Mouse (Mus musculus) c-Kit-positive CD71-negative TER-119-negative erythroid progenitor cells, embryonic 14.5 days (primary cell): ENCODE measurements at regions not wholly inside any gene's neighbourhood (a gene's known extent, or its start where the extent isn't known, plus 50 kb on each side); places are given as distances from the start of the nearest gene placed in this dataset.
"Not testable (repeated sequence)": the region's sequence is repeated elsewhere in the genome, so short reads cannot be mapped to it uniquely, and the experiment has no call there.

ENCODE experiments used
- DNase-seq: peaks from one replicate; pipeline ENCODE4 v3.0.0-alpha.2; 2013; ENCODE audit warnings: low read depth

DNA sequence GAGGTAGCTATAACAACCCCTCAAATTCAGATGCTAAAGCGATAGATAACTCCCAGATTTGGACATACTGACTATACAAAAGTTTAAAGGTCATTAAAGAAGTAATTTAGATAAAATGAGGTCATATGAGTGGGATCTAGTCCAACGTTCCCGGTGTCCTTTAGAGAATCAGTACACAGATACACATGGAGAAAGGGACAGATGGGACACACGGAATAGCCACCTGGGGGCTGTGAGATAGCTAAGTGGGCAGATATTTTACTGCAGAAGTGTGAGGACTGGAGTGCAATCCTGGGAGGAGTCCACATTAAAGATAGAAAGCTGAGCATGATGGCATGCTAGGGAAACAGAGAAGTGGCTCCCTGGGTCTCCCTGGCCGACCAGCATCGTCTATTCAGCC, 164.1 kb upstream of the Castor2 start:
- DNase-seq, result no peak

DNA sequence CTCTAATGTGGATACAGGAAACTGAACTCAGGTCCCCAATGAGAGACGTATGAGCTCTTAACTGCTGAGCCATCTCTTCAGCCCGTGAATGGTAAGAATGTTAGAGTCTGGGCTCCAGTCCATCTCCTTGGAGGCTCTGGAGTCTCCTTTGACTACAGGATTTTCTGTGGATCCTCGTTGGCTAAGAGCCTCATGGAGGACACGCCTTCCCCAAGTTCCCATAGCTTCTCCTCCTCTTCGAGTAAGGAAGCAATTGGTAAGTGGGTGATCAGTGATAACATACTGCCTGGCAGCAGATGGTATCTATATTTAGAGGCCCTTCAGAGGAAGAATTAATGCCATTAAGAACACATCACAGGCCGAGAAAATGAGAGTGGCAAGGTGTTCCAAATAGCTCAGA, 164.5 kb upstream of the Castor2 start:
- no peak for DNase-seq

DNA sequence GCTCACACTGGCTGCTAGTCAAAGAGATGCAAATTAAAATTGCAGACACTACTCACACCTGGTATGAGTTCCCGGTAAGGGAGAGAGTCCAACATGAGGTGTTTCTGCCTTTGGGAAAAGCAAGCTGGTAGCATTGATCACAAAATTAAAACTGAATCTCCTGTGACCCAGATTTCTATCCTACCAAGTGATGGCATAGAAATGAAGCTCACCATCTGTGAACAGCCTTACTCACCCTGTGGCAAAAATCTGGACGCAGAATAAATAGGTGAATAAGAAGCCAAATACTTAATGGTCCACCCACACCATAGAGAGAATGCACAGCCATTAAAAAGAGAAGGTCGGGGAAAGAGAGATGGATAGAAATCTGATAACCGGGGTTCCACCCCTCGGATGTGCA, 169.4 kb upstream of the Castor2 start:
- no peak for DNase-seq

DNA sequence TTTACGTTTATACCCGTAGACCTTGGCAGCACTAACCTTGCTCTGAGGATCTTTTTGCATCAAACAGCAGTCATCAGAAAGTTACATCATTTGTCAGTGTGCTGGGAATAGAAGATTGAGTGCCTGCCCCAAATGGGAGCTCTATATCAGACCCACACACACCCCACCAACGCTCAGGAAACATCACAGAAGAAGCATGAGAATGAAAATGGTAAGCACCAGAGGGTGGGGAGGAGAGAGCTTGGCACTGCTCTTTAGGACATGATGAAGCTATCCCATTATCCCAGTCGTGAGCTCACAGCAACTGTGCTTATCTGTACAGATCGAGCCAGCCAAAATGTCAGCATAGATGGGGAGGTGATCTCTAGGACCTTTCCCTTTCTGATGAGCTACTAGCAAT, 172.5 kb upstream of the Castor2 start:
- no peak for DNase-seq

DNA sequence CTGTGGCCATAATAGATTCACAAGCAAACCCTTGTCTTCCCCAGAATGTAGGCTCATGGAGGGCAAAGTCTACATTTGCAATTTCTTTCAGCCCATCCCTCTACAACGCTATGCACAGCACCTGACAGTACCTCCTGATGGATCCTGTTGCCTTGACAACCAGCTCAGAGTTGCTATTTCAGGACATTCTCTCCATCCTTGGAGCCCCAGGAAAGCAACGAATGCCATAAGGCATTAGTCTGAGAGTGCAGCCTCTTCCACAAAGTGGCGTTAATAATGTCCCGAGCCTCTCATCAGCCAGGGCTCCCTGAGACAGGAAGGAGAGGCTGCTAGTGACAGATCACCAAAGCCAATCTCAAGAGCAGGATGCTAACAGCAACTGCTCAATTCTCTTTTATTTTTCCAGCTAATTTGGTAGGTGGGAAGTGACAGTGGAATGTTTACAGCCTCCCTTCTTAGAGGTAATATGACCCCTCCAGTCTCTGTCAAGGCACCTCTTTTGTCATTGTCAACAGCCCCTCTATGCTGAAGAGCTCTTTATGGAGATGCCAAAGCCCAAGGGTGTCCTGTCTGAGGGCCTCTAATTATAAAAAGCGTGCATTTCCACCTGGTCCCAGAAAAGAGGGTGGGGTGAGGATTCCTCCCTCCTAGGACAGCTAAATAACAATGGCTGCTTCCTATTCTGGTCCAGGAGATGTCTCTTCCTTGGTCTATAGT, 174.2 kb upstream of the Castor2 start:
- no peak for DNase-seq

DNA sequence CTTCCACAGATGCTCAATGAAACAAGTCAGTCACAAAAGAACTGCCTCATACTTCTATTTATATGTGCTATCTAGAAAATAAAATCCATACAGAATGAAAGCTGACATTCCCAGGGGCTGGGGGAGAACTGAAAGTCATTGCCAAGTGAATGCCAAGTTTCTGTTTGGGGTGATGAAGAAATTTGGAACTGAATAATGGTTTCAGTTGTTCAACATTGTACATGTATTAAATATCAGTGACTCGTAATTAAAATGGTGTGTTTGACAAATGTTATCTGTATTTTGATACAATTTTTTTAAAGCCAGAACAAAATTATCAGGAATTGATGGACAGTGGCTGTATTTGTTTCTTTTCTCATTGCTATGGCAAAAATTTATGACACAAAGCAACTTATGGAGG, 177.3 kb upstream of the Castor2 start:
- DNase-seq, result no peak

DNA sequence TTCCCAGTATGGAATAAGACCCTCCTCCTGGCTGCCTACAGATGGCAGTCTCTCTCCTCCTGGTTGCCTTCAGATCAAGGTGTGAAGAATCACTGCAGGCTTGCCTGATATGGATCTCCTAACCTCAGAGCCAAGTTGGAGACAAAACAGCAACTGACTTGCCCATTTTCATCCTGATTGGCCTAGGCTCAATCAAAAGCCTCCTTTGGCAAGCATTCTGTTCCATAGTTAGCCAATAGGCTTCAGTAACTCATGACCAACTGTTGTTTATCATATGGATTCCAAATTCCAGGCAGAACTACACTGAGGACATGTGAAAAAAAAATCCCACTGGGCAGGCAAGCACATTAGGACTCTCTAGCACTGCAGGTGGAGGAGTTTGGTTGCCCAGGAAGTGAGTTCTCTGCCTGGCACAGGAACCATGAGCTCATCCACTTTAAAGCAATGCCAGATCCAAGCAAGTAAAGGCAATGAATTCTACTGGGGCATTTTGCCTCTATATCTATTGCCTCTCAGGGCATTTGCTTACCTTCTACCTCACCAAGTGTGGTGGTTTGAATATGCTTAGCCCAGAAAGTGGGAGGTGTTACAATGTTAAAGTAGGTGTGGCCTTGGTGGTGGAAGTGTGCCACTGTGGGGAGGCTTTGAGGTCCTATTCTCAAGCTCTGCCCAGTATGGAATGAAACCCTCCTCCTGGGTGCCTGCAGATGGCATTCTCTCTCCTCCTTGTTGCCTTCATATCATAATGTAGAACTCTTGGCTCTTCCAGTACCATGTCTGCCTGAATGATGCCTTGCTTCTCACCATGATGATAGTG, 183.6 kb upstream of the Castor2 start:
- no peak for DNase-seq

DNA sequence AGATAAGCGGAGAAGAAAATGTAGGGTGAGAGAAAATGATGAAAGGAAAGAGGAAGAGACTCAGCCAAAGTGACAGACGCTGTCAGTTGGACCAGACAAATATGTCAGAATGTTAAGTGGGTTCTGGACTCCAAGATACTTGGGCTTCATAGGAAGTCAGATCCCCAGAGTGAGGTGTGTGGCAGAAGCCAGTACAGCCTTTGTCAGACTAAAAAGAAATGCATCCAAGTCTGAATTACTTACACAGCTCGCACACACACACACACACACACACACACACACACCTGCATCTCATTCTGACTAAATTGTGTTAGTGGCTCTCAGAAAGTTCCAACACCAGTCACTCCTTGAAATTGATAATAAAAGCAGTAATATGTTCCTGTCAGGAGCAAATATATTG, 192.1 kb upstream of the Castor2 start:
- DNase-seq, result no peak

DNA sequence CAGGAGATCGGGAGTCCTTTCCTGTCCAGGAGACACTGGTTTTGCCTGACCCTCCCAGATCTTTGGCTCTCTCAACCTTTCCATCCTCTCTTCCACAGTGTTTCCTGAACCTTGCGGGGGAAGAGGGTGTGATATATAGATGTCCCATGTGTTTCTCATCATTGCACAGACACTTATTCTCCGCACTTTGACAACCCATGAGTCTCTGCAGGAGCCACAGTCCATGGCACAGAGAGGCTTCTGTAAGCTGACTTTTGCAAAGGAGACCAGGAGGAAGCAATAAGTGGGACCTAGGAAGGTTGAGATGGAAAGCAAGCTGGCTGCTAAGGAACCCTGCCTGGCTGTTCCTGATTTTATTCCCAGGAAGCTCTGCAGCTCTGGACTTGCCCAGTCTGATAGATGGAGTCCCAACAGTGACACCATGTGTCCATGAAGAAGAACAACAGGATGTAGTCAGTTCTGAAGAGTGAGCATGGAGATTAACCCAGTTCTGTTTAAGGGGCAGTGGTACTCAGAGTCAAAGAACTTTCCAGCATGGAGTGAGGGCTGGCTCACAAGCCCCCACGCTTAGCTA, 201.4 kb upstream of the Castor2 start:
- no peak for DNase-seq

DNA sequence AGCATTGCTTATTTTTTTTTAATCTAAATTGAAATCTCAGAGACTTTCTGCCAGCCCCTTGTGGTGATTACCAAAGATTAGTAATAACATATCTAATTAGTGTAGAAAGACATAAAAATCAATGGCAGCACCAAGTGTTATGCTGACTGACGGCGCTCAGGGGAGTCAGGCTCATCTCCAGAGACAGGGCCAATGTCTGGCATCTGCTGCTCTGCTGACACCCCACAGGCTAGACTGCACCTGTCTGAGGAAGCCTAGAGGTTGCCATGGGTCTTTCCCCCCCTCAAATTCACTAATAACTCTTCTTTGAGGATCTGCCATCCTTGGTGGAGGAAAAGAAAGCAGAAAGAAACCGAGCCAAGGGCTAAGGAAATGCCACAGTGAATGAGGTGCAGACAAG, 208.8 kb upstream of the Castor2 start:
- no peak for DNase-seq

DNA sequence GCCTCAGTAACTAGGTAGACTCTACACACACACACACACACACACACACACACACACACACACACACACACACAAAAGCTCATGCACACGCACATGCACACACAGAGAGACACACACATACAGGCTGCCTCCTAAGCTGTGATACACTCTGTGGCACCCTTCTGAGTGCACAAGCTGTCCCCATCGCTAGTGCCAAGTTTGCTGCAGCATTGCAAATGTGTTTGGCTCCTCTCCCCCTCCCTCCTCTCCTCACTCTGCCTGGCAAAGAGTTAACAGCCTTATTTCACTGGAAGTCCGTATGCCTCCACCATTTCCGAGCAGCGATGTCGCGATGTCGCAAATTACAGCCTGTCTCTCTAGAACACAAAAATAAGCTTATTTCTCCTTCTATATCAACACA, 209.7 kb upstream of the Castor2 start:
- DNase-seq, result no peak

DNA sequence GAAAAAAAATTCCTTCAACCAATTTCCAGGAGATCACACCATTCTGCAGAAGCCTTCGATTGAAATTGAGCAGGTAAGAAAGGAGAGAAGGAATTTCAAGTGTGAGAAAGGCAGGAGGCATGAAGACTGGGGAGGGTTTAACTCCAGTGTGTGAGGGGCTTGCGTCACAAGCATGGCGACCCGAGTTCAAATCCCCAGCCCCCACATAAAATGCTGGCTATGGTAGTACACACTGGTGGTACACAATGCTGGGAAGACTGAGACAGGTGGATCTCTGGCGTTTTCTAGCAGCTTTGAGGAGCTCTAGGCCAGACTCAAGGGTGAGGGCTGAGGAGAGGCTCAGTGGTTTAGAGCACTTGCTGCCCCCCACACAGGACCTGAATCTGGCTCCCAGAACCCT, 214.0 kb upstream of the Castor2 start:
- no peak for DNase-seq

DNA sequence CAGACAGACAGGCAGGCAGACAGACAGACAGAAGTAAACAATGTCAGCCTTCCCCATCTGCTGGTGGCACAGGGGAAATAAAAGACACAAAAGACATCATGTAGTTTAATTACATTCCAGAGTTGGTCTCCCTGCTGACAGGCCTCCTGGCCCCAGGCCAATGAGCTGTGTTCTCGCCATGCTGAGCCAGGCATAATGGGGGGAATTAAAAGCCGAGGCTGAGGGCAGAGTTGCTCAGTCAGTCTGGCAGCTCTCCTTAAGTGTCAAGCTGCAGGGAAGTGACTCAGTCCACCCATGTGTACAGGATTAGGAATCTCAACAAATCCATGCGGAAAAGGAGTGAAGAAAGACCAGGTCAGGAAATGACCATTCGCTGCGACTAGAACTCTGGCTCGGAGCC, 214.5 kb upstream of the Castor2 start:
- DNase-seq, result no peak

DNA sequence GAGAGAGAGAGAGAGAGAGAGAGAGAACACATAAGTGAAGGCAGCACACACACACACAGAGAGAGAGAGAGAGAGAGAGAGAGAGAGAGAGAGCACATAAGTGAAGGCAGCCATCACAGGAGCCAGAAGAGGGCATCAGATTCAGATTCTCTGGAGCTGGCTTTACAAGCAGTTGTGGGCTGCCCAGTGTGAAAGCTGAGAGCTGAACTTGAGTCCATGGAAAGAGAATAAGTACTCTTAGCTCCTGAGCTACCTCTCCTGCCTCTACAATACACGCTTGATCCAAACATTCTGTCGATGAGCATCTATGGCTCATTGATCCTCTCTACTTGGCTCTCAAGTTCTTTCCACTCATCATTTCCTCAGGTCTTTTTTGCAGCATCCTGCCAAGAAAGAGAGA, 214.9 kb upstream of the Castor2 start:
- no peak for DNase-seq

DNA sequence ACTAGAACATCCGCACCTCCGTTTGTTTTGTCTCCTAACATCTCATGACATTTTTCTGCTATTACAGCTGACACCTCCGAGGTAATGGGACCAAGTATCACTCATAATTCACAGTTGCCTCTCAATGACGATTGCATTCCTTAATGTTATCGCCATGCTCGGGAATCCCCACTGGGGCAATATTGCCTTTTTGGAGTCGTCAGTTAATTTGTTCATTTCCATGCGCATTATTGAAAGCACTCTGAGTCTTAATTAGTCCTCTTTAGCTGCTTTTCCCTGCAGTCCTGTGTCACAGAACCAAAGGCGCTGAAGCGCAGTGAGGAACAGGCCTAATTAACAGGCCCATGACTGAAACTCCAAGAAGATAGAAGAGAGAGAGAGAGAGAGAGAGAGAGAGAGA, 255.0 kb upstream of the Castor2 start:
- DNase-seq, result no peak

DNA sequence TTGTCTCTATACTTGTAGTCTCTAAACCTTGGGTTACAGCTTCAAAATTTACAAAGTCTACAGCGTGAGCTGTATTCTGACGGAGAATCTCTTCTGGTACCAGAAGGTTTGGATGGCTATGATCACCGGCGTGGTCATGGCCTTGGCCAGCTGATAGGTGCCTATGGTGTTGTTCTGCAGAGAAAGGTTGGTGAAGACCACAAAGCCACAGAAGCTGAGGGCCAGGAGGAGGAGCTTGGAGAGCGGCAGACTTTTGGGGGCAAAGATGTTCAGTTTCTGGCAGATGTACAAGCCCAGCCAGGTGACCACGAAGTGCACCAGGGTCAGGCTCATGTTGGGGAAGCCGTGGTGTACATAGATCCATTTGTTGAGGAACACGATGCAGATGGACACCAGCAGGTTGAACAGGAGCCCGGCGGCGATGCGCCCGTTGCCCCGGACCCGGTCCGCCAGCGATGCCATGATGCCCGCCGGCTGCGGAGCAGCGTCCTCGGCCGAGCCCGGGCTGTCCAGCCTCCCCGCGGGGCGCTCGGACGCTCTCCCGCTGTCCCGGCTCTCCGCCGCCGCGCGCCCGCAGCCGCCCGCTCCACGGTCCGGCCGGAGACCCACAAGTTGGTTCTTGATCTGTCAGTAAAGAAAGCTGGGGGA, 257.3 kb upstream of the Castor2 start:
- DNase-seq, result not testable (repeated sequence)

DNA sequence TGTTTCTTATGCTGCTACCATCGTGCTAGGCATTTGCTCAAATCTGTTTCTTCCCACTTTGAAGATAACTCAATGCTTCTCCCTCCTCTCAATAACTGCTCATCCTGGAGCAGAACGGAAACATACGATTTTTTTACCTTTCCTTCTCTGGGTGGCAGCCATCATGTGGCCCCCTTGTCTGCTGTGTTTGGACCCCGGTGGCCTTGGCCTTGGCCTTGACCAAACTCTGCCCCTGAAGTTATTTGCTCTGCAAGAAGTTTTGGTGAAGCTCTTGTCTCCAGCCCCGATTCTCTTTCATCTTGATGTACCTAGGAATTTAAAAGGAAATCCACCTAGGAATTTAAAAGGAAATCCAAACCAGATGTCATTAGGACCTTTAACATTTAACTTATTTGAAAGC, 261.2 kb upstream of the Castor2 start:
- no peak for DNase-seq

DNA sequence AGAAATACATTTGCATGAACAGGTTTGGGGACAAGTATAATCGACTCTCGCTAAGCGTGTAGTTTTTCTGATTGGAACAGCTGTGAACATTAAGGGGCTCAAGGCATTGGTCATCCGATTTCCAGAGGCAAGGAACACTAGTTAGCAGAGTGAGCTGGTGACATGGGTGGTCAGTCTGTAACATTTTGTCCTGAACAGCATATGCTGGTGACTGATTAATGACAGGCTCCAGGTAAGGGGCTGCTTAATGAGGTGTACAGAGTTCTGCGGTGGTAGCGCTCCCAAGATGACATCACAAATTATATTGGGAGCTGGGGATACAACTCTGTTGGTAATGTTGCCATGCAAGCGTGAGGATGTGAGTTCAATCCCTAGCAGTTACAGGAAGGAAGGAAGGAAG, 266.3 kb upstream of the Castor2 start:
- no peak for DNase-seq

DNA sequence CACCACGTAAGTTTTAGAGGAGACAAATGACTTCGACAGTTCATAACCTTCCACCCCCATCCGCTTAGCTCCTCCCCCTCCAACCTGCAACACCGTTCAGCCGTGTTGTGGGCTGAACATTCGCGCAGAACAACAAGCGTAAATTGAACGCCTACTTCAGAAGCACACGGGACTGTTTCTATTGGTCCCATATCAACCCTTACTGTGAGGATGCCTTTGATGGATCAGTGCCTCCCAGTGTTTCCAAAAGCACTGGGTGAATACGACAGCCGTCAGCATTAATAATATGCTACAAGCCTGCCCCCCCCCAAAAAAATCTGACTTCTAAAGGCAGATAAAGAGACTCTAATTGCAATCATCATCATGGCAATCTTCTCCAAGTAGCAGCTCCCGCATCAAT, 271.3 kb upstream of the Castor2 start:
- DNase-seq, result no peak

DNA sequence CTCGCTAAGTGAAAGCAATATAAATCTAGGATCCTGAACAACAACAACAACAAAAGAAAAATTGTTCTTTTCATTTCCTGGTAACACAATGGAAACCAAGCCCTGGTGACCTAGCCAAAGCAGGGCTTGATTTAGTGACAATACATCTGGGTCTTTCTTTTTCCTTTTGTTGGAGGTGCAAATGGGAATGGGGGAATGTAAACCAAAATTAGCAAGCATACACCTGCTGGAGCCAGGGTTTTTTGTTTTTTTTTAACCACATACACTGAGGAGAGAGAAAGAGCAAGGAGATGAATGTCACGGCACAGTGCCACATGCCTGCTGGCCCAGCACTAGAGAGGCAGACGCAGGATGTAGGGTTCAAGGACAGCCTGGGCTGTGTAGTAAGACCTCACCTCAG, 275.6 kb upstream of the Castor2 start:
- DNase-seq, result no peak

DNA sequence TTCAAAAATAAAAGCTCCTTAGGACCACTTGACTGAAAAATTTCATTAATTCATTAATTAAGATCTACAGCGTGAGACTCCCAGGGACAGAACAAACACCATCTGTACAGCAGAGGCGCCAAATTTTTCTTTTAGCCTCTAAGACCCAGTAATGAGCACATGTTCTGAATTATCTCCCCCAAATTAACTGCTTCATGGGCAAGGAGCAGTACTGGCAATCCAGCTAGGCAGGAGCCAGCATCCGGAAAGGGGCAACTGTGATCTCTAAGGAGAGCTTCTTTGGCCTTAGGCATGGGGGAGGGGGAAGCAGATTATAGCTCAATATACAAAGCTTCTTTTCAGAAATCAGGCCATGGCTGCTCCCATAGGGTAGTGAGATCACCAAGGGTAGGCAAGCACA, 278.2 kb upstream of the Castor2 start:
- DNase-seq, result no peak

DNA sequence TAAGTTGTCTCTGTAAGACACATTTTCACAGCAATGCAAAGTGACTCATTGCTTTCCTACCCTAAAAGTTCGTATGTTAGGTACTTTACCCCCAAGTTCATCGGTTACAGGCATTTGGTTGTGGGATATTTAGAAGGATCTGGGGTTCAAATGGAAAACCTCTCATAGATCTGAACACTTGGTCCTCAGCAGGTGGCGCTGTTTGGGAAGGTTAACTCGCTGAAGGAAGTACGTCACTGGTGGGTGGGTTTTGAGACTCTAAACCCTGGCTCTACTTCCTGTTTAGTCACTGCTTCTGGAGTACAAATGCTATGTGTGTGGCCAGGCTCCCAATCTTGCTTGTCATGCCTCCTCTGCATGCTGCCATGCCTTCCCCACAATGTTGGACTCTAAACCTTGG, 284.0 kb upstream of the Castor2 start:
- no peak for DNase-seq

DNA sequence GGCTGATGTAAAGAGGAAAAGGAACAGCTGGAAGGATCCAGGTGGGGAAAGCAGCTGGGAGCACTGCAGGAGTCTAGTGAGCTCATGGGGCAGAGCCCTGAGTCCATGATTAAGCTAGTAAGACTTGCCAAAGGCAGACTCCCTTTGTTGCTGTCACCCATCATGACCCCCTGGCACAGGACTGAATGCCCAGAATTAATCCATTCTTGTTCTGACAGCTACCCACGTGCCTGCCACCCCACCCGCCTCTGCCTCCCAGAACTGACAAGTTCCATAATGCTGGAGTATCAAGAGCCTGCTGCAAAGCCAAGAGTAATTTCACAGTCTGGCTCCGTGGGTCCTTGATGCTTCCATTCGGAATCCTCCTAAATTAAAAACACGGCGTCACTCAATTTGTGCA, 285.1 kb upstream of the Castor2 start:
- no peak for DNase-seq
